Mouse (Mus musculus) heart, adult 2 months (tissue): ENCODE measurements at regions not wholly inside any gene's neighbourhood (a gene's known extent, or its start where the extent isn't known, plus 50 kb on each side); places are given as distances from the start of the nearest gene placed in this dataset.

Source experiments
- DNase-seq, 2 experiments: peaks; one replicate each; pipeline ENCODE4 v3.0.0; 2021
- H3K27ac ChIP-seq: fragments of 200-600 bp; 2 replicates; pipeline ENCODE4 v1.8.1; 2022
- H3K27me3 ChIP-seq: fragments of 200-500 bp; 2 replicates; pipeline ENCODE4 v1.6.1; 2012; ENCODE audit warnings: mild to moderate bottlenecking, low read length, inconsistent platforms, mixed read lengths; ENCODE audit not compliant: control insufficient read depth, insufficient read depth
- H3K36me3 ChIP-seq: fragments of 200-500 bp; 2 replicates; pipeline ENCODE4 v1.6.1; 2012; ENCODE audit warnings: low read length, inconsistent platforms; ENCODE audit not compliant: control insufficient read depth, insufficient read depth
- H3K4me1 ChIP-seq: fragments of 200-500 bp; 2 replicates; pipeline ENCODE4 v1.6.1; 2011; ENCODE audit warnings: low read length; ENCODE audit not compliant: control insufficient read depth, insufficient read depth
- H3K4me3 ChIP-seq: fragments of 200-600 bp; 2 replicates; pipeline ENCODE4 v1.8.1; 2022
- H3K79me2 ChIP-seq: fragments of 200-500 bp; replicated peaks from 2 replicates; pipeline ENCODE4 v1.6.1; 2012; ENCODE audit warnings: mild to moderate bottlenecking, inconsistent platforms, low read length, moderate library complexity, mixed read lengths; ENCODE audit not compliant: control insufficient read depth, insufficient read depth
- H3K9ac ChIP-seq: fragments of 200-500 bp; 2 replicates; pipeline ENCODE4 v1.6.1; 2012; ENCODE audit warnings: low read depth, mild to moderate bottlenecking, control low read depth, inconsistent platforms, low read length, mixed read lengths
- CTCF ChIP-seq: fragments of 200-600 bp; IDR thresholded peaks from 2 replicates; pipeline ENCODE4 v1.8.1; 2022; ENCODE audit warnings: antibody characterized with exemption, mild to moderate bottlenecking, moderate library complexity
- EP300 ChIP-seq: fragments of 200-500 bp; IDR thresholded peaks from 2 replicates; pipeline ENCODE4 v1.6.1; 2011; ENCODE audit warnings: low read depth, low read length, control low read depth; ENCODE audit not compliant: insufficient read depth
- POLR2A ChIP-seq: fragments of 200-500 bp; IDR thresholded peaks from 2 replicates; pipeline ENCODE4 v1.6.1; 2011; ENCODE audit warnings: mild to moderate bottlenecking, low read depth, low read length, control low read depth; ENCODE audit not compliant: insufficient read depth
- WGBS: fragments of 180-500 bp; shearing (Covaris S2); methylation state at CpG from one replicate; pipeline ENCODE4 v1.1.7; 2018; 5-methylcytosine and 5-hydroxymethylcytosine counted together
- intact Hi-C: fragments of 180-260 bp; cut with DNase I; formaldehyde crosslinking; loops from one replicate; pipeline ENCODE4 v1.15.1; 2025

- Histone ChIP-seq H3K36me3 (no peaks in the 10 kb centered on the region), H3K79me2 (no peaks in the 10 kb centered on the region), H3K27ac (no peak overlapping the region), H3K9ac (no peak overlapping the region), H3K4me3 (no peak overlapping the region), H3K27me3 (no peaks in the 10 kb centered on the region), H3K4me1 (no peaks in the 10 kb centered on the region)
- WGBS, result 74% methylated on average over 5 of the region's 5 CpGs
- TF ChIP-seq POLR2A, result no peak
- intact Hi-C loops, result no loop called here
- no peak for DNase-seq
These were observed 169.0 kb downstream of the Gadd45g start for GRCm38 (mm10) chr13:52015496-52015895.

- Histone ChIP-seq H3K79me2 (no peaks in the 10 kb centered on the region), H3K9ac (no peak overlapping the region), H3K27ac (no peak overlapping the region), H3K27me3 (no peaks in the 10 kb centered on the region), H3K4me1 (no peaks in the 10 kb centered on the region), H3K36me3 (no peaks in the 10 kb centered on the region), H3K4me3 (no peak overlapping the region)
- intact Hi-C loops, result no loop called here
- 64% methylated on average over 11 of the region's 11 CpGs for WGBS
- DNase-seq, result no peak
- no peak for TF ChIP-seq EP300
- no peak for TF ChIP-seq CTCF
- TF ChIP-seq POLR2A, result no peak
These were observed 171.2 kb downstream of the Gadd45g start for GRCm38 (mm10) chr13:52017598-52018190.

- DNase-seq, result no peak
- Histone ChIP-seq H3K4me1 (peaks cover 5% of the 10 kb centered on the region), H3K27ac (no peak overlapping the region), H3K4me3 (no peak overlapping the region), H3K27me3 (no peaks in the 10 kb centered on the region), H3K79me2 (no peaks in the 10 kb centered on the region), H3K36me3 (no peaks in the 10 kb centered on the region), H3K9ac (no peak overlapping the region)
- 77% methylated on average over 8 of the region's 8 CpGs for WGBS
- TF ChIP-seq EP300, result no peak
- no peak for TF ChIP-seq CTCF
- TF ChIP-seq POLR2A, result no peak
- intact Hi-C loops, result loop anchor here (5.0 kb wide), 1 partner anchor 172 kb away; the partner anchor contains the start of gene Gadd45g
These were observed 173.2 kb downstream of the Gadd45g start for GRCm38 (mm10) chr13:52019647-52020046.

GRCm38 (mm10) chr13:52021150-52021549 lies 174.7 kb downstream of the Gadd45g start:
- H3K4me3 ChIP-seq, result no peak overlapping the region
- H3K27ac ChIP-seq, result no peak overlapping the region
- 74% methylated on average over 11 of the region's 11 CpGs for WGBS
- intact Hi-C loops, result loop anchor here (5.0 kb wide), 1 partner anchor 174 kb away; the partner anchor contains the start of gene Gadd45g
- H3K27me3 ChIP-seq, result no peaks in the 10 kb centered on the region
- DNase-seq, result no peak
- H3K36me3 ChIP-seq, result no peaks in the 10 kb centered on the region
- H3K9ac ChIP-seq, result no peak overlapping the region
- TF ChIP-seq EP300 (no peak), CTCF (no peak), POLR2A (no peak)
- no peaks in the 10 kb centered on the region for H3K79me2 ChIP-seq
- H3K4me1 ChIP-seq, result peaks cover 9% of the 10 kb centered on the region

GRCm38 (mm10) chr13:52021828-52022227 lies 175.3 kb downstream of the Gadd45g start:
- 77% methylated on average over 6 of the region's 6 CpGs for WGBS
- no peaks in the 10 kb centered on the region for H3K27me3 ChIP-seq
- H3K79me2 ChIP-seq, result no peaks in the 10 kb centered on the region
- DNase-seq, result no peak
- H3K36me3 ChIP-seq, result no peaks in the 10 kb centered on the region
- H3K4me3 ChIP-seq, result no peak overlapping the region
- H3K27ac ChIP-seq, result no peak overlapping the region
- no peak for TF ChIP-seq EP300
- TF ChIP-seq POLR2A, result no peak
- TF ChIP-seq CTCF, result no peak
- H3K4me1 ChIP-seq, result peaks cover 9% of the 10 kb centered on the region
- H3K9ac ChIP-seq, result no peak overlapping the region
- intact Hi-C loops, result loop anchor here (5.0 kb wide), 1 partner anchor 175 kb away; the partner anchor contains the start of gene Gadd45g

- 89% methylated on average over 4 of the region's 4 CpGs for WGBS
- Histone ChIP-seq H3K27me3 (no peaks in the 10 kb centered on the region), H3K4me1 (peaks cover 9% of the 10 kb centered on the region), H3K79me2 (no peaks in the 10 kb centered on the region), H3K36me3 (no peaks in the 10 kb centered on the region), H3K27ac (no peak overlapping the region), H3K9ac (no peak overlapping the region), H3K4me3 (no peak overlapping the region)
- TF ChIP-seq EP300, result no peak
- TF ChIP-seq POLR2A, result no peak
- no peak for TF ChIP-seq CTCF
- intact Hi-C loops, result loop anchor here (5.0 kb wide), 1 partner anchor 175 kb away; the partner anchor contains the start of gene Gadd45g
- no peak for DNase-seq
These were observed 176.1 kb downstream of the Gadd45g start for GRCm38 (mm10) chr13:52022529-52022928.
